Mouse (Mus musculus) brown adipose tissue, adult 24 weeks (tissue): ENCODE results near the gene Smcr8. TPM values are rescaled to one million over a fixed set of nuclear protein-coding genes. Genes with fewer than 3 reads are reported as not detected.

Source experiments
- H3K27ac ChIP-seq: fragments of 200-500 bp; replicated peaks from 2 replicates; pipeline ENCODE4 v1.5.1; 2012; ENCODE audit warnings: low read depth, mild to moderate bottlenecking, low read length
- H3K4me1 ChIP-seq: fragments of 200-500 bp; 2 replicates; pipeline ENCODE4 v1.6.1; 2012; ENCODE audit warnings: low read length, mixed read lengths; ENCODE audit not compliant: control insufficient read depth, insufficient read depth, insufficient read length
- H3K4me3 ChIP-seq: fragments of 200-500 bp; 2 replicates; pipeline ENCODE4 v1.5.1; 2012; ENCODE audit warnings: low read depth, mild to moderate bottlenecking, low read length, moderate library complexity; ENCODE audit not compliant: insufficient read depth
- polyA plus RNA-seq: library from polyadenylated mRNA; stranded (reverse); fragments of >200 nt; gene quantifications from 2 replicates; pipeline ENCODE4 v1.2.4, GENCODE M21; 2012; ENCODE audit not compliant: missing spikeins, insufficient read depth, insufficient read length

The Smcr8 gene
- polyA plus RNA-seq, 1 experiment = 8.5 TPM

DNA sequence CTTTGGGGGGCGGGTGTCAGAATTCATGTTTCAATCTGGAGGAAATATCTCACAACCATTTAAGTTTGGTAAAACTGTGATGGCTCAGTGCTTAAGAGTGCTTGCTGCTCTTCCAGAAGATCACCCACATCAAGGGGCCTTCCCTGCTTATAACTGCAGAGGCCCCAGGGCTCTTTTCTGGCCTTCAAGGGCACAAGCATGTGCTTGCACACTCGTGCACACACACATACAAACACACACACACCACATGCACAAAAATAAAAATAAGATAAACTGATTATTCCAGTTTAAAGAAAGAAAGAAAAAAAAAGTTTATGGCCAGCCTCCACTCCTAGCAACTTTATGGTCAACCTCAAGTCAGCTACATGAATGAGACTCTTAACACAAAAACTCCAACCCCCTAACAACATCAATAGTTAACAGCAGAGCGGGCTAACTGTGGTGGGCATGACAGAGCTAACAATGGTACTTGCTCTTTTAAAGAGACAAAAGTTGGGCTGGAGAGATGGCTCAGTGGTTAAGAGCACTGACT, 3.1 kb upstream of the Smcr8 start:
- Histone ChIP-seq H3K4me3 (no peak overlapping the region), H3K27ac (no peak overlapping the region), H3K4me1 (peaks cover 13% of the 10 kb centered on the region)

DNA sequence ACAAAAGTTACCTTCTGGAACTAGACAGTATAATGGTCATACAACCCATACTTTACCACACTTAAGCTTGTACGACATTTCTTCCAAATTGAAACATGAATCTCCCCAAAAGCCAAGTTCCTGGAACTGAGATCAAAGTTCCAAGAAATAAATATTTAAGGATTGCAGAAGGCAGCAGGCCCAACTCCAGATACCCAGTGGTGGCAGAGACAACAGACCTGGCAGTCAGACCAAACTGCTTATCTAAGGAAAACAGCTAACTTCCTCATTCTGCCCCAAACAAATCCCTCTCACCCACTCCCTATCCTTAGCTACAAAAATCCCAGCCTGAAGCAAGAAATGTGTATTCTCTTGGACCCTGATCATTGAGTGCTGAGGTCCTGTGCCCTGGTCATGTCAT, 2.5 kb upstream of the Smcr8 start:
- Histone ChIP-seq H3K27ac (no peak overlapping the region; the same call in 1 of the 2 replicates), H3K4me1 (peaks cover 19% of the 10 kb centered on the region), H3K4me3 (no peak overlapping the region)

DNA sequence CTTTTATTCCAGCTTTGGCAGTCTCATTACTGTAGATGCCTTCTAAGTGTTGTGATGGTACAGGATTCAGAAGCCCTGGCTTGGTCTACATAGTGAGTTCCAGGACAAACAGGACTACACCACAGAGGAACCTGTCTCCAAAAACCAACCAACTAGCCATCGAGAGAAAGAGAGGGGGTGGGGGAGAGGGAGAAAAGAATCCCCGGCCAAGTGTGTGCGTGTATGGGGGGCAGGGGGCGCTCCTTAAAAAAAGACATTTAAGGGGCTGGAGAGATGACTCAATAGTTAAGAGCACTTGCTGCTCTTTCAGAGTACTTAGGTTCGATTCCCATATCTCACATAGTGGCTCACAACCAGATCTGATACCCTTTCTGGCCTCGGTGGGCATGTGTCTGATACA, 1.7 kb upstream of the Smcr8 start:
- Histone ChIP-seq H3K27ac (no peak overlapping the region), H3K4me1 (peaks cover 26% of the 10 kb centered on the region), H3K4me3 (no peak overlapping the region)

DNA sequence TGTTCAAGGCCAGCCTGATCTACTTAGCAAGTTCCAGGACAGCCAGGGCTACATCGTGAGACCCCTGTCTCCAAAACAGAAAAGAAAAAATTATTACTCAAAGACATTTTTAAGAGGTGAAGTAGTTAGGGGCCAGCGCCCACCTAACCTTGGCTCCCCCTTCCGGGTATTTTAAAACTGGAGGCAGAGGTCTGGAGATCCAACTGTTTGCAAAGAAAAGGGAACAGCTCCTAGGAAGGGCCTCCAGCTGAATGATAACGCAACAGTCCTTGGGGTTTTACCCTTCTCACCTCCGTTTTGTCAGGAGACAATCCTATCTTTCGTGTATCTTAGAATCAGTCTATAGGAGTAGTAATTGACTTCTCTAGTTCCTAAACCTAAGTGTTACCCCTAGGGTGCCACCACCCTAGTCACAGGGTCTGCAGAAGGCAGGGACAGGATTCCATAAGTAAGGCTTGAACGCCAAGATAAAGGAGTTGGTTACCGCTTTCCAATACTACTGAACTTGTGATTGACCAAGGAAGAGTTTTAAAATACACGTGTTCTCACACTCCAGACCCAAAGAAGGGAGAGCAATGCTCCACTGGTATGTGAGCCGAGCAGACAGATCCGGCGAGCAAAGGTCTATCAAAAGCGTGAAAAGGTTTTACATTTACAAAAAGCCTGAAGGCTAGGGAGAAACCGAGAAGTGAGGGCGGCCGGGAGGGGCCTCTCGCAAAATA, 1.1 kb upstream of the Smcr8 start:
- Histone ChIP-seq H3K4me3 (peak overlapping the region; percentile 85), H3K27ac (peak overlapping the region; percentile 76), H3K4me1 (peaks cover 33% of the 10 kb centered on the region)

DNA sequence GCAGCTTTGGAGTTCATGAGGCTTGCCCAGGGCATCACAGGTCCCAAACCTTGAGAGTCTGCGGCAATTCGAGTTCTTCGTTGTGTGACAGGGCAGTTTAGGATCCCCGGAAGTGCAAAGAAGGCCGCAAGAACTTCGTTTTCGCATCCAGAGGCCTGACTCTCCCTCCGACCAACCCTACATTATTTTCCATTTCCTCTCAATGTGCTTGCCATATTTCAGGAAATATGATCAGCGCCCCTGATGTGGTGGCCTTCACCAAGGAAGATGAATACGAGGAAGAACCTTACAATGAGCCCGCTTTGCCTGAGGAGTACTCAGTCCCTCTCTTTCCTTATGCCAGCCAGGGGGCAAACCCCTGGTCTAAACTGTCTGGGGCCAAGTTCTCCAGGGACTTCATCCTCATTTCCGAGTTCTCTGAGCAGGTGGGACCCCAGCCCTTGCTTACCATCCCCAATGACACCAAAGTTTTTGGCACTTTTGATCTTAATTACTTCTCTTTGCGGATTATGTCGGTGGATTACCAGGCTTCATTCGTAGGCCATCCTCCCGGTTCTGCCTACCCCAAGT, 562 bp downstream of the Smcr8 start:
- Histone ChIP-seq H3K27ac (peak overlapping the region; percentile 97), H3K4me1 (peaks cover 40% of the 10 kb centered on the region), H3K4me3 (peak overlapping the region; percentile 85)

DNA sequence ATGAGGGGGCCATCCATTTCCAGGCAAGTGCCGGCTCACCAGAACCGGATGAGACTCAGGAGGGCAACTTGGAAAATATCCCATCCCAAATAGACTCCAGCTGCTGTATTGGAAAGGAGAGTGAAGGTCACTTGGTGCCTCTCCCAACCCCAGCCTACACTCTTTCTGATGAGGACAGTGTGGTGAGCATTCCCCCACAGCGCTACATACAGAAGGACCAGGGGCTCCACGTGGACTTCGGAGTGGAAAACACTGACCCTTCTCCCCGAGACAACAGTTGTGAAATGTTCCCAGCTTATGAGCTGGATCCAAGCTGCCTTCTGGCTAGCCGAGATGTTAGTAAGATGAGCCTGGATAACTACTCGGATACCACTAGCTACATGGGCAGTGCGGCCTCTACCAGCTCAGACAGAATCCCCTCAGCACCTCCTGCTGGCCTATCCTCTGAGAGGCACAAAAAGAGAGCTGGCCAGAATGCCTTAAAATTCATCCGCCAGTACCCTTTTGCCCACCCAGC, 2.4 kb downstream of the Smcr8 start:
- Histone ChIP-seq H3K4me1 (peaks cover 40% of the 10 kb centered on the region), H3K4me3 (peak overlapping the region; percentile 40), H3K27ac (peak overlapping the region; percentile 19)

DNA sequence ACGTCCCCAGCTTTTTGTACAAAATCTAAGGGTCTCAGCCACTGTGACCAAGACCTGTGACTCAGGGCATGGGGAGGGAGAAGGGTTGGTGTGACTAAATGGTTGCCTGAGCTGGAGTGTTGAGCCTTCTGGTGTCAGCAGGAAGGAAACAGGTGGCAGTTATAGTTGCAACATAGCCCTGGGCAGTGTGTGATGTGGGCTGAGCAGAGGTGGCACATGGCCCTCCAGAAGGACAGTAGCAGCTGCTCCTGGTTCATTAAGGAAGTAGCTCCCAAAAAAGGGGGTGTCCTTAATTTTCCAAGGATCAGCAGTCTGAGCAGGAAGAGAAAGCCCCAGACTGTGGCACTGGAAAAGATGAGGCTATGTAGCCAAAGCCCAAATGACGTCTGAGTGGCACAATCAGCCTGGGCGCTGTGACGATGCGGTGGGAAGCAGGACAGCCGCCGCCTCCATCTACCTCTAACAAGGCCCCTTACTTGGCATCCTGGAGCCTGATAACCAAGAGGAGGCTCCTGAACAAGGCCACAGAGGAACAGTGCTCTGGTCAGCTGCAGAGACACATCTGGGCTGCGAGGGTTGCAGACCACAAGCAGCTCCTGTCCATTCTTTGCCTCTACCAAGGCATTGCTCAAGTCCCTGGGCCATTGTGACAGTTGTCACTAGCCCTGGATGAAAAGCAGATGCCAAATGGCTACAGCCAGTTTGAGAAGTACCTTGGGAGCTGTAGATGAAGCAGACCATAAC, 7.0 kb downstream of the Smcr8 start:
- peaks cover 26% of the 10 kb centered on the region for H3K4me1 ChIP-seq
- no peak overlapping the region for H3K4me3 ChIP-seq
- H3K27ac ChIP-seq = no peak overlapping the region

DNA sequence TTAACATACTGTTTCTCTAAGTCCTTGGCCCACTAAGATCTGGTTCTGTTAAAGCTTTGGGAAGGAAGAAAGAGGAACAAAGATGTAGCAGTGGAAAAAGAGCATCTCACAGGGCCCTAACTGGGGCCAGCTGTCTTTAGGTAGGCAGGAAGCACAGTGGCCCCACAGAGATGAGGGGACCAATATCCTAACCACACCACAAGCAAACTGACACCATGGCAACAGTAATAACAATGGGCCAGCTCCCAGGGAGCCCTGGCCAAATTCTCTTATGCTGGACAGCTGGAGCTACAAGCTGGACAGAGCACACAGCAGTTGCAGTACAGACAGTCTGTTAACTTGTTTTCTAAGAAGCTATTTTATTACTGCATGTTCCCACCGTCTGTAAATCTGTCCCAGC, 10.3 kb downstream of the Smcr8 start:
- H3K27ac ChIP-seq = no peak overlapping the region
- no peaks in the 10 kb centered on the region for H3K4me1 ChIP-seq
- H3K4me3 ChIP-seq = no peak overlapping the region

DNA sequence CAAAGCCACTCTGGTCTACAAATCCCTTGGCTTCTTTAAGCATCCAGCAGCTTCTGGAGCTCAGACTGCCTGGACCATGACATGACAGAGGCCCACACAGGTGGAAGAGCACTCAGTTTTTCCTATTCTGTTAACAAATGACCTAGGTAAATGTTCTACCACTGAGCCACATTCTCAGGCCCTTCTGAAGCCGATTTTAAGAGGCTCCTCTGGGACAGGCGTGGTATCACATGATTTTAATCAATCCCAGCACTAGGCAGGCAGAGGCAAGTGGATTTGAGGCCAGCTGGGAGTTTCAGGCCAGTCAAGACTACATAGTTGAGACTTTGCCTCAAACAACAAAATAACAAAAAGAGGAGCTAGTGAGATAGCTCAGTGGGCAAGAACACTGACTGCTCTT, 13.1 kb downstream of the Smcr8 start:
- H3K4me1 ChIP-seq = no peaks in the 10 kb centered on the region
- H3K4me3 ChIP-seq = no peak overlapping the region
- H3K27ac ChIP-seq = no peak overlapping the region

DNA sequence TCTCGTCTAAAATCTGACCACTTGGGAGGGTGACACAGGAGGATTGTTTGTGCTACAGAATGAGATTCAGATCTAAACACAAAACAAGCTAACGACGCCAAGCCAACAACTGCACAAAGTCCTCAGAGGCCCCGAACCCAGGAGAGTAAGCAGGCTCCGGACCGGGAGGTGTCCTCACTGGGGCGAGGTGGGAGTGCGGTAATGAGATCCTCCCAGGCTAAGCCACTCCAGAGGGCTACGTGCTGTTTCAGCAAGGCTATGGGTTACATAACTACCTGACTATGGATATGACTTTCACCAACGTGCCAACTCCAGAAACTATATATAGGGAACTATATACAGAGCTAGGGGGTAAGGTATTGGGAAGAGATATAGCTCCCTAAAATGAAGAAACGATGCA, 19.0 kb downstream of the Smcr8 start:
- Histone ChIP-seq H3K4me1 (no peaks in the 10 kb centered on the region), H3K27ac (0 out of 2 replicates have a peak overlapping the region, but pooled peaks have one; percentile 32), H3K4me3 (no peak overlapping the region)

DNA sequence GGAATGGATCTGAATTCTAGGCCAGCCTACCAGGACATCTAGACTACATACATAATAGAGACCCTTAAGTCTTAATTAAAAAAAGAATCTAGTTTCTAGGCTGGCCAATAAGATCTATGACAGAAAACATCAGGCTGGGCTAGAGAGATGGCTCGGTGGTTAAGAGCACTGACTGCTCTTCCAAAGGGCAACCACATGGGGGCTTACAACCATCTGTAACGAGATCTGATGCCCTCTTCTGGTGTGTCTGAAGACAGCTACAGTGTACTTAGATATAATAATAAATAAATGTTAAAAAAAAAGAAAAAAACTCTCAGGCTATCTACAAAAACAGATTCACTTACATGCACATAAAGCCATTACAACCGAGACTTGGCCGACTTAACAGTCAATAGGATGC, 22.7 kb downstream of the Smcr8 start:
- H3K4me1 ChIP-seq = no peaks in the 10 kb centered on the region
- no peak overlapping the region for H3K27ac ChIP-seq
- no peak overlapping the region for H3K4me3 ChIP-seq

DNA sequence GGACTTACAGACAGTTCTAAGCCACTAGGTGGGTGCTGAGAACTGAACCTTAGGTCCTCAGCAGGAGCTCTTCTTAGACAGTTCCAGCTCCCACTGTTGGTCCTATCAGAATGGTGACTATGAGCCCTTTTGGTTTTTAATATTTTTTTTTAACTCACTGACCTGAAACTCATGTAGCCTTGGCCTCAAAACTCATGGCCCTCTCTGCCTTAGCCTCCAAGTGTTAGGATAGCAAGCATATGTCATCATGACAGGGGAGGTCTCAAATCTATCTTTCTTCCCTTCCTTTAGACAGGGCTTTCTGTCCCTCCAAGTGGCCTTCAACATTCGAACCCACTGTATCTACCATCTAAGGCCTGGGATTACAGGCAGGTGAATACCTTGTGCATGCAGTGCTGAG, 23.6 kb downstream of the Smcr8 start:
- no peak overlapping the region for H3K4me3 ChIP-seq
- H3K27ac ChIP-seq = no peak overlapping the region
- no peaks in the 10 kb centered on the region for H3K4me1 ChIP-seq

DNA sequence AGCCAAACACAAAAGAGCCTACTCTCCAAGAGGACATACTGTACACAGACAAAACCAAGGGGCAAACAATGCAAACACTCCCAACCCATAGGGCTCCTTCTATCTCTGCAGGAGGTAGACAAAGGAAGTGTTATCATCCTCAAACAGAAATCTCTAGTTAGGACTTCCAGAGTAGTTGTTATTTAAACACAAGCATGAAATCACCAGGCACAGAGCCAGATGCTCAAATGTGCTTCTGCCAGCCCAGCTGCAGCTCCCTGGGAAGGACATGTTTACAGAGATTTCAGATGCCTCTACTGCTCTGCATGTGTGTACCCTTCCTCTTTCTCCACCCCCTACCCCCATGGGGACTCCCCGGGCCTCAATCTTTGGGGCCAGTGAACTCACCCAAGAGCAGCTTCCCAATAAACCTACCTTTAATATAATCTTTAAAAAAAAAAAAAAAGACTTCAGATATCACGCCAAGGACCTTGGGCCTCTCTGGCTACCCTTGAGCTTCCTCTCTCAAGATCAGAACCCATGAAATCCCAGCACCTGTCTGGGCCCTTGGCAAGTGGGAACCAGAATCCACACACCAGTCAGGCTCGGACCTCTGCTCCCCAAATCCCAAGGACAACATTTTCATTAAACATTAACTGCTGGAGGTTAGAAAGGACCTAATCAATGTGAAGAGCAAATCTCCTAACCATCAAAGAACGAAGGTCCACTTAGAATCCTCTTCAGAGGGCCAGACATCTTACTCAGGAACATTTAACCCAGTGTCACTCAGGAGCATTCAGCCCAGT, 31.2 kb downstream of the Smcr8 start:
- Histone ChIP-seq H3K27ac (0 out of 2 replicates have a peak overlapping the region, but pooled peaks have one; percentile 32), H3K4me3 (no peak overlapping the region), H3K4me1 (peaks cover 3% of the 10 kb centered on the region)

DNA sequence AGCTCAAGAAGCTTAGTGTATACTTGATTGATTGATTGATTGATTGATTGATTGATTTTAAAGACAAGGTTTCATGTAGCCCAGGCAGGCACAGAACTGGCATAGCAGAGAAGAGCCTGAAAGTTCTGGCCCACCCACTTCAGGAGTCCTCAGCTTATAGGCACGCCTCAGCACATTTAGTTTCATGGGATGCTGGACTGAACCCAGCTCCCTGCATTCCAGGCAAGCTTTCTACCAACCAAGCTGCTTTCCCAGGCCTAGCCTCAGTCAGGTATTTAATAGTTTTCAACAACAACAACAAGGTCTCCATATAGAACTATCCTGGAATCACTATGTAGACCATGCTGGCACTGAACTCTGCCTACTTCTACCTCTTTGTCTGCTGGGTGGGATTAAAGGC, 32.2 kb downstream of the Smcr8 start:
- H3K27ac ChIP-seq = no peak overlapping the region
- H3K4me1 ChIP-seq = peaks cover 3% of the 10 kb centered on the region
- no peak overlapping the region for H3K4me3 ChIP-seq
